Mouse (Mus musculus): ENCODE data around the gene Sdk1.

The Sdk1 gene

DNA sequence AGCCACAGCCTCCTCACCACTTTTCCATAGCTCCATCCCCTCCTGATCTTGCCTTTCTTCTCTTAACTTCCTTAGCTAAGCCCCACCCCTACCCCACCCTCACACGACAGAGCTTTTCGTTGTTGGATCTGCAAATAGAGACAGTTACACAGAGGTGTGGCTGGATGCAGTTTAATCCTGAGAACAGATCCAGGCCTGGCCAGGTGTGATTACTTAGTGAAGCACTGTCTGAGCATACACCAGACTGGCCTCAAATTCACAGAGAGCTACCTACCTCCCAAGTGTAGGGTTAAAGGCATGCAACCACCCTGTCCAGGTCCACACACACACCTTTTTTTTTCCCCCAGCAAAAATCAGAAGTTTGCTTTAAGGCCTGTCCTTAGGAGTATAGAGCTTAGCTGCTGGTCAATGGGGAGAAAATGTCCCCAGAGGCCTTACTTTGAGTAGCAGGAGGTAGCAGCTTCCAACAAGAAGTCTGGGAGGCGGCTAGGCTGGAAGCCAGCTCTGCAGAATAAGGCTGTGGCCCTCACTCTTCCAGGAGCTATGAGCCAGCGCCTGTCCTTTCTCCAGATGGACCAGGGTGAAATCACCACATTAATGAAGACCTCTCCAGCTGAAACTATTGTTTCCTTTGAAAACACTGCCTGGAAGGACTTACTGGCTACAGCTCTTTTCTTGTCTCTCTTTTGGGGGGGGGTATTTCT is 781.7 kb downstream of the Sdk1 start:
- DNase-seq = no peak

DNA sequence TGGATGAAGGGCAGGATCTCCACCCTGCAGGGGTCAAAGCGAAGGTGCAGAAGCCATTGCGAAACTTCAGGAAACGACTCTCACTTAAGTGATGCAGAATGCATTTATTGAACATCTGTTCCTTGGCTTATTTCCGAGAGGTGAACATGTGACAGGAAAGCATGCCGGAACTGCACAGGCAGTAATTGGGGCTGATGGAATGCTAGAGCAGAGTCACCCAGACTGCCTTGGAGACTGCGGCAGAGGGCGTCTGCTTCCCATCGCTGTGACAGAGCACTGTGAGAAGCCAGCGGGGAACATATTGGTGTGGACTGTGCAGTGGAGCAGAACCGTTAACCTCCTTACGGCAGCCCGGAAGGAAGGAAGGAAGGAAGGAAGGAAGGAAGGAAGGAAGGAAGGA is 783.2 kb downstream of the Sdk1 start:
- DNase-seq = no peak

DNA sequence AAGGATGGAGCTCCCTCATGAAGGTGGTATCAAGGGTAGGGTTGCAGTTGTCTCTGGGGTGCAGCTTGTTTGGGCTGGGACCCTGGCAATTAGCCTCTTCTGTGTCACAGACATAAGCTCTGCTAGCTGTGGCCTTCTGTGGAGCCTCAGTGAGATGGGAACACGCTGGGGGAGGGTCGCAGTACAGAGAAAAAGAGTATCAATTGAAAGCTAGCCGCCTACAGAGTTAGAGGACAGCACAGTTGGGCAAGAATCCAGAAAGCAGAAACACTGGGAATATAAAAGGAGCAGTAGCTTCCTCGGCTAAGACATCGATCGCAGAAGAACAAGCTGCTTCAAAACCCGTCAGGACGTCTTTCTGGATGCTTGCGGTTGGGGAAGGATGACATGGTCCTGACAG is 795.2 kb downstream of the Sdk1 start:
- no peak for DNase-seq

DNA sequence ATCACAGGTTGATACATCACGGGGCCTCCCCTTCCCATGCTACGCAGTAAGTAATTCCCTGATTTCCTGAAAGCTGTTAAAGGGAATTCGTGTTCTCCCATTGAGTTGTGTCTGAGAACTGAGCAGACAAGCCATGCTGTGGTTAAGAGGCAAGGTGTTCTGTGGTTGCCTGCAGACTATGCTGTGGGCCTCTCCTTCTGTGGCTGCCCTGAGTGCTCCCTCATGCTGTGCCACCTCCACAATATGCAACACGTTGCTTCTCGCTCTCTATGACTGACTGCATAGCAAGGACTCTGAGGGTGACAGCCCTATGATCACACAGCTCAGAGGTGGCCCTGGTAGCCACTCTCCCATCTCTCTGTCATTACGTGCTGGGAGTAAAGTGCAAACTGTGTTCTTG is 797.9 kb downstream of the Sdk1 start:
- no peak for DNase-seq

DNA sequence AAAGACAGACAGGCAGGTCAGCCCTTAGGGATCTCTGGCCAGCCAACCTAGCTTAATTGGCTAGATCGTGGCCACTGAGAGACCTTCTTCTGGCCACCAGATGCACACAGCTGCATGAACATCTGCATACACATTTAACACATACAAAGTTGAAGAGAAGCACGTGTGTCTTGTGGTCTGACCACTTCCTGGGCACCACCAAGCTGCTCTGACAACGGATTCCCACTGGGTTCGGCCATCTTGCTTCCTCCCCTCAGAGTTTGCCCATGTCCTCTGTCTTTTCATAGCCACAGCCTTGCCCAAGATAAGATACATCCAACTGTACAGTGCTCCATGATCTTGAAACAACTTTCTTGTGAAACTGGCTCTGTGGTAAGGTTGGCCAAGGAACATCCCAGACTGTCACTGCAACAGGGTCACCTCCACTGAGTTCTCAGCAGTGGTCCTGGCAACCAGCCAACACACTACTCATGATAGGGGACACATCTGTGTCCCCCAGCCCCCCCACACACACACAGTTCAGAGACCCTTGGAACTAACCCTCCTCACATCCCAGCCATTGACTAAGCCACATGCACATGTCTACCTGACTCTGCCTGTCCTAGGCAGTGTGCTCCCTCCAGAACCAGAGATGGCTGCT is 798.7 kb downstream of the Sdk1 start:
- DNase-seq = no peak

DNA sequence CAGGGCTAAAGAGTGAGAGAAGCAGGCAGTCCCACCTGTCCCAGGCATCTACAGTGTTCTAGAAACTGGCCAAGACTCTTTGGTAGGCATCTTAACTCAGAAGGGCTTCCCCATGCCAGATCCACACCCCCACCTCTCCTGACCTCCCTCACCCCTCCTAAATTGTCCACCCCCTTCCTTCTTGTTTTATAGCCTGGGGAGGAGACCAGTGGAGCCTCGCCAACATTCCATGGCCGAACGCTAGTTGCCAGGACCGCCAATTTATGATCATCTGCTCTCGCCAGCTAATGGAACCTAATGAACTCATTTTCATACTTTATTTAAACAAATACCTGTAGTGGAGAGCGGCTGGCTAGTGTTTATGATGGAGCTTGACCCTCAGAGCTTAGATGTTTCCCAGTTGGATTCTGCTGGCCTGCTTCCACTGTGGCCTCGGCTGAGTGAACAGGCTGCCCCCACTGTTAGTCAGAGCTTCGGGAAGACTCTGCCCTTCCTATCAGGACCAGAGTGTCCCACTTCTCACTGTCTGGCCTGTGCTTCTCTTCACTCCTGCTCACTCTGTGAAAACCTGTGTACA is 800.0 kb downstream of the Sdk1 start:
- DNase-seq = no peak

DNA sequence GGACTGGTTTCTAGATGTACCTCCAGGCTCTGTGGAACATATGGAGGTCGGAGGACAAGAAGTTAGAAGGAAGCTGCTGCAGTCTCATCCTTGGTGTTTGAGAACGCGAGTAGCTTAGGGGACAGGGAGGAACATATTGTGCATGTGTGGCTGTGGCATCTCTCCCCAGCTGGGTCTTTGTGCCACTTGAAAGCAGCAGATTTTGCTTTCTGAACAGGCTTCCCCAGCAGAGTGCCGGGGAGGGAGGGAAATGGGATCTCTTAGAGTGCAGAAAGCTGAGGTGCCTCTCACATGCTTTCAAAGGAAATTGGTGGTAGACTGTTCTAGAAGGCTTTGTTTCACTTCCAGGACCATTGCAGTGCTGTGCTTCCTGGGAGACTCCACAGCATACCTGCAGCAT is 820.5 kb downstream of the Sdk1 start:
- no peak for DNase-seq

DNA sequence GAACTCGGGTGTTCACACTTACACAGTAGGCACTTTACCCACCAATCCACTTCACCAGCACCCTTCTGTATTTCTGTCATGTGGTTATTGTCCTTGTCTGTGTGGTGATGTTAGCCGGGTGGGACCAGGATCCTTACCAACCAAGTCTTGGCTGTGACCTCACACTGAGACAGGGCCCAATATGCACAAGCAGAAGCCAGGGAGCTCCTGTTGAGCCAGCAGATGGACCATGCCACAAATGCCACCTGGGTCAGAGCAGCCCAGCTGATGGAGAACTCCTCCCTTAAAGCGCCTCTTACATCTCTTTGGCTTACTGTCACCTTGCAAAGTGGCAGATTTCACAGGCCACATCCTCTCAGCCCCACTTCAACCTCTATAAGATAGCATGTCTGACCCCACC is 830.0 kb downstream of the Sdk1 start:
- DNase-seq = no peak

DNA sequence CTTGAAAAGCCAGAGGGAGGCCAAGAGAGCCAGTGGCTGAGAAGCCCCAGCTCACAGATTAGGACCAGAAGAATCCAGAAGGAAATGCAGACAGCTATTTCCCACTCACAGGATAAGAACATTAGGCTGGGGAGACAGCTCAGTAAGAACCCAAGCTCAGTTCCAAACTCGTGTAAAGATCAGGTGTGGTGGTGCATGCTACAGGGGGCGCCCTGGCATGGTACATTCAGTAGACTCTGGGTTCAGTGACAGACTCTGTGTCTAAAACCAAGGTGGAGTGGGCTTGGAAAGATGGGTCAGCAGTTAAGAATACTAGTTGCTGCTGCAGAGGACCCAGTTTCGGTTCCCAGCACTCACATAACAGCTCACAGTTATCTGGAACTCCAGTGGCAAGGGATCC is 832.6 kb downstream of the Sdk1 start:
- DNase-seq = no peak

DNA sequence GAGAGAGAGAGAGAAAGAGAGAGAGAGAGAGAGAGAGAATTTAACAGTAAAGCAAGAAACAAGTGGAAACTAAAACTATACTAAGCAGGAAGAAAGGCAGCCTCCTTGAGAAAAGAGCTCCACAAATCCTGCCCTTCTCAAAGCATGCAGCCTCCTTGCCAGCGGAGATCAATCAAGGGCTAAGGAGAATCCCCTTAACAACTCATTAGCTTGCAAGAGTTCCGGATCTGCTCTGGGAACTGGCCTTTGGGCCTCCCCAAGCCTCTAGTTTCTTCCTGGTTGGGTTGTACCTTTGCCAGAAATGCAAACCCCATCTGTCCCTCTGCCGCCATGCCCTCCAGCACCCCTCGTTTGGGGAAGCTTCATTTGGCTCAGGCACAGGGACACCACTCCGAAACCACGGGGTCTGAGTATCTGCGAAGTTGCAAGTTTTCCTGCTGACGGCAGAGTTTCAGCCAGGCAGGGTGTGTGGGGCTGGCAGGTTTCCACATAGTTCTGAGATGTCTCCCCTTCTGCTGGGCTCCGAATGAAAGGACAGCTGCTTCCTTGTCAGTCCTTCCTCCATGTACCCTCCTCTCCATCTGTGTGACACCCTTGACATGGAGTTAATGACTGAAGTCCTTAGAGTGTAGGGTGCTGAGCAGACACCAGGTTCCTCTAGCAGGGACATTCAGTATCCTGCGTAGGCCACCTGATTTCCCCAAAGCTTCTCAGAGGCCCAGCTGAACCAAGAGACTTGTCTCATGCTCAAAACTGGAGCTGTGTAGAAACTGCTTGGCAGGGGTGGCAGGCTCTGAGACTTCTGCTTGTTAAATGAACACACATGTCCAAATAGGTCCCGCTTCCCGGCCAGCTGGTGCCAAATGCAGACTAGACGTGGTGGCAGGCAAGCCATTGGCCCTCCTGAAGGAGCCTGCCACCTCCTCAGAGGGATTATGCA is 833.5 kb downstream of the Sdk1 start:
- DNase-seq = no peak

DNA sequence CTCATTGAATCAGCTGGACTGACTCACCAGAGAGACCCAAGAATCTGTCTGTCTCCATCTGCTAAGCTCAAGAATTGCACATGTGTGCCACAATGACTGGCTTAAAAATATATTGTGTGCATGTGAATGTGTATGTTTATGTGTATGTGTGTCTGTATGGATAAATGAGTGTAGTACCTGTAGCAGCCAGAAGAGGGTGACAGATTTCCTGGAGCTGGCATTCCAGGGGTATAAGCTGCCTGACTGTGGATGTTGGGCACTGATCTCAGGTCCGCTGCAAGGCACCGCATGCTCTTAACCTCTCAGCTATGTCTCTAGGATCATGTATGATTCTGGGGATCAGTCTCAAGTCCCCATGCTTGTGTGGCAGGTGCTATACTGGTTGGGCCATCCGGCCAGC is 839.4 kb downstream of the Sdk1 start:
- no peak for DNase-seq

DNA sequence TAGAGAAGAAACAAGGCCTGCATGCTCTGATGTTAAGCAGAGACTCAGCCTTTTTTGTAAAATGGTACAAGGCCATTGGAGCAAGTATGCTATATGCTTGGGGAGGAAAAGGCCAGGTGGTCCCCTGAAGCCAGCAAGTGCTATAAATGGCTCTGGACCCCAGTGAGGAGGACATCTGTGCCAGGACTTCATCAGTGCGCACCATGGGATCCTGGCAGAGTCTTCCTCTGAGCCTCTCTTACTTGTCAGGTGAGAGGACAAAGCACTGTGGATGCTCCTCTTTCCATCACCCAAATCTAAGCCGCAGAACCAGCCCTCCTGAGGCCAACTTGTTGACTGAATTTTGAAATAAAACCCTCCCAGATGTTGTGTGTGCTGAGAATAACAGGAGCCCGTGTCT is 839.8 kb downstream of the Sdk1 start:
- DNase-seq = peak; percentile 48

DNA sequence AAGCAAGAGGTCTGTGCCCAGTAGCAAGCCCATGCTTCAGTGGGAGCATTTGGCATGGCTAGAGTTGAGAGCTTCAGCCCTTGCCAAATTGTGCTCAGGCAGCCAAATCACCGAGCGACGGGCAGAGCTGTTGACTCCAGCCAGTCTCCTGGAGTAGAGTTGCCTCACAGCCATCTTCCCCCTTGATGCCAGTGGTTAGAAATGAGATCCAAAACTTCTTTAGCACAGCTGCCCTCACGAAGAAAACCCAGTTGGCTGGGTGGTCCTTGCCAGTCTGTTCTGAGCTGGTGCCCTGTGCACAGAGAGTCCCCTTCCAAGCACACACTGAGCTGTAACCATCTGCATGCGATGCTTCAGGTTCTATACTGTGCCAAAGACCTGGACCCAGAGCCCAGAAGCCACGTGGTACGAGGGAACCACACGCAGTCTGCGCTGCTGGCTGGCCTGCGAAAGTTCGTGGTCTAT is 855.1 kb downstream of the Sdk1 start:
- DNase-seq = peak; percentile 71

DNA sequence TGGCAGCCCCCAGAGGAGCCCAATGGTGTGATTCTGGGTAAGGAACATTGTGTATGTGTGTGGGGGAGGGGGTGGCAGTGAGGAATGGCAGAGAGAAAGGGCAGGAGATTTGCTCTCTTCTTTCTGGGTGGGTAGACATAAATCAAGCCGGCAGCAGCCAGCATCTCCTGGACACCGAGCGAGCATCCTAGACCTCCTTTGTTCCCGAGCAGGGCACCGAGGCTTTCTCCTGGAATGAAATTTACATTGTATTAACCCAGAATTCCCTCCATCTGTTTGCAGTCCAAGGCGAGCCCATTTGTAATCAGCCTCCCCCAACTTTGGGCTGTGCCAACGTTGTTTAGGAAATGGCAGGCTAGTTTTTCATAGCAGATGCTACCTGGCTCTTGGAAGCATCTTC is 858.9 kb downstream of the Sdk1 start:
- no peak for DNase-seq

DNA sequence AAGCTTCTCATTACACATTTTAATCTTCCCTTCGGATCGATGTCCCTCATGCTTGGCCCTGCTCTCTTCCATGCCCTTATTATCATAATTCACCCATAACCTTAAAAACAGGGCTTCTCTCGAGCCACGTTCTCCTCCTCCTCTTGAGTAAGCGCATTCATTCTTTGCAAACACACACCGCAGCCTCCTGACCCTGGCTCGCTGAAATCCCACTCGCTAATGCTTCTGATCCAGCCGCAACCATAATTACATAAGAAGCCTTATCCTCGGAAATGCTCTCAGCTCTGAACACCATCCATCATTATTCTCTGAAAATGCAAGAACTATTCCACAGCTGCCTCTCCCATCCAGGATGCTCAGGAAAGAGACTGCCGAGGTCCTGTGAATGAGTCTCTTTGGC is 866.1 kb downstream of the Sdk1 start:
- DNase-seq = no peak

DNA sequence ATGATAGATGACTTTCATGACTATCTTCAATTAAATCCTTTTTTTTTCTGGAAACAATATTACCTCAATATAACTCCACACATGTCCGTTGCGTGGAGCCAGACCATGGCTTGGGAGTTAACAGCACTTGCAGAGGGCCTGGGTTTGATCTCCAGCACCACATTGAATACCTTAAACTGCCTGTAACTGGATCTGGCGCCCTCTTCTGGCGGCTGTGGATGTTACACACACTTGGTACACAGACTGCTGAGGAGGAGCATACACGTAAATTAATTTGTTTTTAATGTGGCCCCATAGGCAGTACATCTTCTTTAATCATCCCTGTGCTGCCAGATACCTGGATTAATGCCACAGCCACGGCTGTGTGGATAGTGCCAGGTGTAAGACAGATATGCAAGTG is 870.7 kb downstream of the Sdk1 start:
- no peak for DNase-seq

DNA sequence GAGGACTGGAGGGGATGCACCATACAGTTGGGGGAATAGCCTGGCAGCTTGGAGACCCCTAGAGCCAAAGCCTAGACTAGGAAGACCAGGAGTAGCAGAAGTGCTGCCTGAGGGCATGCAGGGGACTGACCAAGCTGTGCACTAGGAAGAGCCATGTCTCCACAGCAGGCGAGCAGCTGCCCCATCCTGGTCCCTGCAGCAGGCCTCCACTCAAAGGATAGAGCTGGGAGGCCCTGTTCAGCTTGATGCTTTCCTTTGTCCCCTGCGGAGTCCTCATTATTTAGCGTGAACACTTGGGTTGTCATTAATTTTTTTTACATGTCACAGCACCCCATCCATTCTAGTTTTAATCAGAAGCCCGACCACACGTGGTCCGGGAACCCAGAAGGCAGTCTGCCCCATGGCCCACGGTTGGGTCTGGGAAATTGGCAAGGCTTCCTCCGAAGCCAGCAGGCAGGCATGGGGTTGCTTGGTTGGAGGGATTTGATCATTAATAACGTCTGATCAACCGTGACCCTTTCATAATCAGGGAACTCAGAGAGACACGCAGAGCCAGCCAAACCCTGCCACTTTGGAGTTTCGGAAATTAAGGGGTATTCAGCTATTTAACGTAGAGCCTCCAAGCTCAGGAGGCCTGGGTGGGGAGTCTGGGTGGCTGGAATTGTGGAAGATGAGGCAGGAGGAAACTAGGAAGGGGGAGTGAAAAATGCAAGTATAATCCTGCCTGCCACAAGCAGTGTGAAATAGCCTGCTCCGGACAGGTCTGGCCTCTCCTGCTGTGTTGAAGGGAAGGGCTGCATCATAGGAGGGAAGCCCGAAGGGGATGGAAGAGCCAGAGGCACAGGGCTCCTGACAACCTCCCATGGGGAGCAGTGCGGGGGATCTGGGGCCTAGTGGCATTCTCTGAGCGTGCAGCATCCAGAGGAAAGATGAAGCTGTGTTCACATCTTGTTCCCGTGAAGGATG is 872.2 kb downstream of the Sdk1 start:
- DNase-seq = no peak

DNA sequence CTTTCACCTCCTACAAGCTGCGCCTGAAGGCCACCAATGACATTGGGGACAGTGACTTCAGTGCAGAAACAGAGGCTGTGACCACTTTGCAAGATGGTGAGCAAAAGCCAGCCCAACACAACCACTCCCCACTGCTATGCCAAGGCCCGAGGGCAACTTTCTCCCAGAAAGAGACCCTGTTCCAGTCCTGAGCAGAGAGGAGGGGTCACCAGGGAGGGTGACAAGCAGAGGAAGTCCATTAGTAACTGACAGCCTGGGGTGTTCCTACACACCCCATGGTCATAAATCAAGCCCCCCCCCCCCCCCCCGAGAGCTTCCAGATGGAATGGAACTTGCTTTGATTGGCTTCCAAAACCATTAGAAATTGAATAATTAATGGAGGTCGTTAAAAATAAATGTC is 886.5 kb downstream of the Sdk1 start:
- no peak for DNase-seq

DNA sequence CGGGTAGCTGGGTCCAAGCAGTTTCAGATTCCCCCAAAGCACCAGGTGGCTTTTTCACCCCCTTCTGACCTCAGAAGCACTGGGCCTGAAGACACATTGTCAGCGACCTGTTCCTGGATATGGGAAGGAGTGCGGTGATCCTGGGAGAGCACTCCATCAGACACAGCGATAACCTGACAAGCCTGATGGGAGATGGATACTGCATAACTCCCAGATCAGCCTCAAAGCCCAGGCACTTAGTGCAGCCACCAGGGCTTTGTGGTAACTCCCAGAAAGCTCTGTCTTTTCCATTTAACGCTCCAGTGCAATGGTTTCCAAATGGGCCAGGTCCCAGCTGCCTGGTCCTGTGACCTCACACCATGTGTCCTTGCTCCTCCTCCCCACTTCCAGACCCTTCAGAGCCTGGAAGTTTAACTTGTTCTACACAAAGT is 886.9 kb downstream of the Sdk1 start:
- DNase-seq = no peak

DNA sequence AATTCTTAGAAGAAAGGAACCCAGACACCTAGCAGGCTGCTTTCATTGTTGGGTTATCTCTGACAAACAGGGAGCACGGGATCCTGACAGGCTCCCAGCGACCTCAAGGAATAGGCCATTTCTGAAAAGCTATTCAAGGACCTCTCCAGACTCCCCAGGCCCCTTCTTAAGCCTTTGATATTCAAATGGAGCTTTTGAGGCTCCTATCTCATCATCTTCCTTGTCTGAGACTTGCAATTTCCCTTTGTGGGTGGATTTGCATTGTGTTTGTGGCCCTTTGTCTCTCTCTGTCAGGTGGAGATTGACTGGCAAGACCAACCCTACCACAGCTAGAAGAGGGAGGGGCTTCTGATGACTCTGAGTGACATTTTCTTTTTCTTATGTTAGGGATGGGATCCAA is 888.7 kb downstream of the Sdk1 start:
- no peak for DNase-seq

DNA sequence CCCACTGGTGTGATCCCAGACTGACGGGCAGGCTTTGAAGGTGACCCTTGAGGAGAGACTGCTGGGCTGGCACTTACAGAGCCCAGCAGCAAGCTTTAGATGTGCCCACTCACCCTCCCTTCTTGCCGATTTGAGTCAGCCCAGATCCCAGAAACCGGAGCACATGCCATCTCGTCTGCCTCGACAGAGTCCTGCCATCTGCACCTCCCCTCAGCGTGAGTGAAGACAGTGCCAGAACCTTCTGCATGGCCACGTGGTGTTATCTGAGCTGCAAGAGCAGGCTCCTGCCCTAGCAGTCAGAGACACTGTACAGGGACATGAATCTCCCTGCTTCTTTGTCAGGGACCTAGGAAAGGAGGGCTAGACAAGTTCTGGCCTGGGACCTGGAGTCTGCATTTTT is 898.7 kb downstream of the Sdk1 start:
- peak; percentile 80 for DNase-seq

DNA sequence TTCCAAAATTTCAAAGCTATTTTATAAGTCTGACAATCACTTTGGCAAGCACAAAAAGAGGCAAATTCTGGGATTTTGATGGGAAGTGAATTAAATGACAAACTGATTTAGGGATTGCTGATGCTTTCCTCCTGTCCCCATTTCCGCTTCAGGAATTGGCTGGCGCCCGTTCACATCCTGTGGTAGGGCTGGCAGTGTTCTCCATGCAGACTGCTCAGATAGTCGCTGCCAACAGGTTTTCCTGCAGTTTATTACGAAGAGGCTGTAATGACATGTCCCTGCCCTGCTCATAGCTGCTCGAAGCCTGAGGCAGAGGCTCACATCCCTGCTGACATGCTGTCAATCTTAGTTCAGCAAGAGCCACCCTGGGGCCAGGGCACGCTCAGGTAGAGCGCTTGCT is 908.3 kb downstream of the Sdk1 start:
- peak; percentile 48 for DNase-seq
